Mouse (Mus musculus) central nervous system, embryonic 14 days (tissue): ENCODE data around the gene Tekt3. TPM values are rescaled to one million over a fixed set of nuclear protein-coding genes. Genes with fewer than 3 reads are reported as not detected.

Experiments
- polyA plus RNA-seq: library from polyadenylated mRNA; depleted of rRNA; stranded (reverse); fragments of >200 nt; gene quantifications from 2 replicates; pipeline ENCODE4 v1.2.3, GENCODE M21; 2012; rRNA removed

Tekt3 gene
- polyA plus RNA-seq = 0.05 TPM in 1 of 2 replicates, not detected in the other

DNA sequence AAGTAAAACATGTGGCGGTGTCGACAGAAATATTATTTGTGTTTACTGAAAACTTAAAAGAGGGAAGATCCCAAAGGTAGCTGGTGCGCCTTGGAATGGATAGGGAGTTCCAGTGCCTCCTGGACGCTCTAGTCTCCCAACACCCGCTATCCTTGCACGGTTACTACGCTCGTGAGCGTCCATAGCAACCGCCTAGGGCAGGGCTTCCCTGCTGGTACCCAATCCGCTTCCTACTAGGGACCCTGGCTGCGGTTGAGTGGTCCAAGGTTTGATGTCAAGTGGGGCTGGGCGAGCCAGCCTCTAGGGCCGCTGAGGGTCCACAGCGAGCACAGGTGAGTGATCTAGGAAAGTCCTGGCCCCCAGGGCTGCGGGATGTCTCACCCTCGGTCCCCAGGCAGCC lies at the start of gene Tekt3:
Gene Tekt3 (plus strand): TSS at position 209 of the 400 bp plus-strand sequence.

DNA sequence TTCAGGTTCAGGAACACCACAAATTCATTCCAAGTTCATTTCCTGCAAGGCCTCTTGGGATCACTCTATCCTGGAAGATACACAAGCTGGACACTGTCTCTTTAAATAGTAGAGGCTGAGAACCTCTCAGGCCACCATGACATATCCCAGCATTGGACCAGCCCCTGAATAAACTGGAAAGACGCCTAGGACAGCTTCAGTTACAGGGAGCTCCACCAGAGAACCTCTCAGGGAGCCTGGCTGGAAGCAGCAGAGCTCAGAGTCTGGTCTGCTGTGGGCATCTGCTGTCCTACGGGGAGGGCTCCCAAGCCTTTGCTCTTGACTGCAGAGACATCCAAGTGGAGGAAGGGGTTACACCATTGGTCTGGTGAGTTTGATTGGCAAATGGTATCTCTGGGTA lies 67.3 kb downstream of the Tekt3 start, which contains the start of gene Pmp22:
Gene Pmp22 (plus strand): TSS at position 199 of the 400 bp plus-strand sequence.

Other genes starting within 250 kb of the Tekt3 start
- 3.8 and 5.7 TPM in 2 replicates for gene Trim16, start 241.4 kb upstream of the Tekt3 start, polyA plus RNA-seq
- 0.33 and 0.43 TPM in 2 replicates for gene Fbxw10, start 214.6 kb upstream of the Tekt3 start, polyA plus RNA-seq
- gene Tvp23b, start 182.2 kb upstream of the Tekt3 start, polyA plus RNA-seq = 29.2 and 31.8 TPM in 2 replicates
- gene Cdrt4, start 110.5 kb upstream of the Tekt3 start, polyA plus RNA-seq = 0.31 and 0.50 TPM in 2 replicates
- 12.2 and 32.4 TPM in 2 replicates for gene Pmp22, start 67.3 kb downstream of the Tekt3 start, polyA plus RNA-seq